Mouse (Mus musculus): ENCODE measurements at regions not wholly inside any gene's neighbourhood (a gene's known extent, or its start where the extent isn't known, plus 50 kb on each side); places are given as distances from the start of the nearest gene placed in this dataset.
A peak's percentile ranks its signal among the peaks of the same experiment; 100 is the strongest.

- TF ChIP-seq POLR2A (IDR thresholded peaks at IDR 0.05; ENCODE audit: insufficient read depth, low read depth, low read length) (no peak), EP300 (IDR thresholded peaks at IDR 0.05; ENCODE audit: insufficient read depth, low read depth, low read length) (no peak), CTCF (IDR thresholded peaks at IDR 0.05) (no peak)
- peak in 1 of 2 experiments; percentile 41 for DNase-seq
These were observed 53.6 kb upstream of the Tent5a start for GRCm38 (mm10) chr9:85380756-85381155.

GRCm38 (mm10) chr9:85379135-85379534 is 52.0 kb upstream of the Tent5a start:
- 90% methylated on average over 2 of the region's 2 CpGs for WGBS

More at GRCm38 (mm10) chr9:85380756-85381155, 53.6 kb upstream of the Tent5a start:
- intact Hi-C loops (cut with DNase I) = no loop called here
- Histone ChIP-seq H3K27ac (peak overlapping the region; percentile 18; the same call in 1 of the 2 replicates), H3K4me3 (no peak overlapping the region), H3K36me3 (ENCODE audit: control insufficient read depth, insufficient read depth, low read length) (no peaks in the 10 kb centered on the region), H3K4me1 (ENCODE audit: control insufficient read depth, insufficient read depth, low read length) (no peaks in the 10 kb centered on the region), H3K79me2 (replicated peaks; ENCODE audit: control insufficient read depth, insufficient read depth, low read length) (no peaks in the 10 kb centered on the region), H3K9ac (ENCODE audit: low read depth, low read length) (no peak overlapping the region), H3K27me3 (ENCODE audit: control insufficient read depth, insufficient read depth, low read length) (no peaks in the 10 kb centered on the region)
- 45% methylated on average over 5 of the region's 5 CpGs for WGBS

More at GRCm38 (mm10) chr9:85379135-85379534, 52.0 kb upstream of the Tent5a start:
- Histone ChIP-seq H3K36me3 (ENCODE audit: control insufficient read depth, insufficient read depth, low read length) (no peaks in the 10 kb centered on the region), H3K9ac (ENCODE audit: low read depth, low read length) (no peak overlapping the region), H3K27me3 (ENCODE audit: control insufficient read depth, insufficient read depth, low read length) (no peaks in the 10 kb centered on the region), H3K27ac (no peak overlapping the region), H3K4me1 (ENCODE audit: control insufficient read depth, insufficient read depth, low read length) (no peaks in the 10 kb centered on the region), H3K79me2 (replicated peaks; ENCODE audit: control insufficient read depth, insufficient read depth, low read length) (no peaks in the 10 kb centered on the region), H3K4me3 (no peak overlapping the region)
- intact Hi-C loops (cut with DNase I) = no loop called here
- no peak for TF ChIP-seq EP300 (IDR thresholded peaks at IDR 0.05; ENCODE audit: insufficient read depth, low read depth, low read length)
- no peak for TF ChIP-seq POLR2A (IDR thresholded peaks at IDR 0.05; ENCODE audit: insufficient read depth, low read depth, low read length)
- TF ChIP-seq CTCF (IDR thresholded peaks at IDR 0.05) = no peak
- DNase-seq = no peak

All from heart, adult 2 months (tissue).